Mouse (Mus musculus) gastrocnemius, postnatal 36 days (tissue): ENCODE results near the gene Scgb1c1. TPM values are rescaled to one million over a fixed set of nuclear protein-coding genes. Genes with fewer than 3 reads are reported as not detected.
"Not testable (repeated sequence)": the region's sequence is repeated elsewhere in the genome, so short reads cannot be mapped to it uniquely, and the experiment has no call there.

Experiments
- DNase-seq, 2 experiments: peaks; one replicate each; pipeline ENCODE4 v3.0.0; 2022
- intact Hi-C: fragments of 180-260 bp; cut with DNase I; formaldehyde crosslinking; loops from one replicate; pipeline ENCODE4 v1.15.1; 2025
- total RNA-seq, 2 experiments: library from RNA; stranded (reverse); gene quantifications; 2 replicates each; pipeline ENCODE4 v1.2.3; 2021

The Scgb1c1 gene
- total RNA-seq, 2 experiments from 2014 or later: not detected

- intact Hi-C loops: no loop called here
- DNase-seq: no peak
These were observed 28.9 kb downstream of the Scgb1c1 start for GRCm38 (mm10) chr7:140874224-140874623.

GRCm38 (mm10) chr7:140877364-140877763 lies 32.0 kb downstream of the Scgb1c1 start:
- intact Hi-C loops: no loop called here
- no peak for DNase-seq

- no peak for DNase-seq
- intact Hi-C loops: no loop called here
These were observed 34.0 kb downstream of the Scgb1c1 start for GRCm38 (mm10) chr7:140879355-140879754.

GRCm38 (mm10) chr7:140880419-140880818 lies 35.1 kb downstream of the Scgb1c1 start:
- intact Hi-C loops: loop anchor here (2.0 kb wide), 1 partner anchor 24 kb away; the partner anchor contains the start of genes Bet1l, Gm45785 and Ric8a
- no peak for DNase-seq

GRCm38 (mm10) chr7:140880865-140881515 lies 35.6 kb downstream of the Scgb1c1 start:
- intact Hi-C loops: loop anchor here (2.0 kb wide), 1 partner anchor 24 kb away; the partner anchor contains the start of genes Bet1l, Gm45785 and Ric8a
- DNase-seq: no peak

- intact Hi-C loops: loop anchor here (2.0 kb wide), 1 partner anchor 25 kb away; the partner anchor contains the start of genes Bet1l, Gm45785 and Ric8a
- peak; percentile 88 to 91 for DNase-seq
These were observed 36.5 kb downstream of the Scgb1c1 start, which contains the start of the genes Psmd13 and Sirt3 for GRCm38 (mm10) chr7:140881696-140882468. Gene Psmd13, plus strand, starts transcription at chr7:140881968. Gene Sirt3, minus strand, starts transcription at chr7:140882309.

GRCm38 (mm10) chr7:140882469-140882803 lies 37.1 kb downstream of the Scgb1c1 start:
- intact Hi-C loops: no loop called here
- DNase-seq: no peak

GRCm38 (mm10) chr7:140890636-140891035 lies 45.3 kb downstream of the Scgb1c1 start:
- DNase-seq, intact Hi-C loops: not testable (repeated sequence)

- no peak for DNase-seq
- intact Hi-C loops: no loop called here
These were observed 48.7 kb downstream of the Scgb1c1 start for GRCm38 (mm10) chr7:140894031-140894430.

GRCm38 (mm10) chr7:140894611-140895010 lies 49.3 kb downstream of the Scgb1c1 start:
- no peak for DNase-seq
- intact Hi-C loops: no loop called here

Other genes with a start within 250 kb of the Scgb1c1 start
- not detected for gene Olfr46, start 244.3 kb upstream of the Scgb1c1 start, total RNA-seq
- not detected for gene Olfr61, start 216.6 kb upstream of the Scgb1c1 start, total RNA-seq
- gene Olfr53, start 199.1 kb upstream of the Scgb1c1 start, total RNA-seq: not detected
- gene Olfr539, start 185.6 kb upstream of the Scgb1c1 start, total RNA-seq: not detected
- gene Olfr45, start 163.6 kb upstream of the Scgb1c1 start, total RNA-seq: not detected
- gene Olfr541, start 148.3 kb upstream of the Scgb1c1 start, total RNA-seq: not detected
- gene Cyp2e1, start 81.8 kb upstream of the Scgb1c1 start, total RNA-seq: 10 to 100 TPM; 10.2 to 16.8 TPM
- not detected for gene Syce1, start 57.7 kb upstream of the Scgb1c1 start, total RNA-seq
- gene Zfp941, start 23.4 kb upstream of the Scgb1c1 start, total RNA-seq: under 1 TPM in 1 of 2 experiments, not detected in 1; 0.07 TPM
- gene Urah, start 10.5 kb upstream of the Scgb1c1 start, total RNA-seq: not detected
- not detected for gene Odf3, start 2.3 kb downstream of the Scgb1c1 start, total RNA-seq
- not detected for gene Gm45785, start 10.8 kb downstream of the Scgb1c1 start, total RNA-seq
- 10 to 100 TPM; 12.6 to 14.9 TPM for gene Ric8a, start 11.4 kb downstream of the Scgb1c1 start, total RNA-seq
- 1 to 10 TPM; 5.2 to 7.9 TPM for gene Bet1l, start 12.0 kb downstream of the Scgb1c1 start, total RNA-seq
- 10 to 100 TPM; 78.3 to 78.9 TPM for gene Psmd13, start 36.4 kb downstream of the Scgb1c1 start, total RNA-seq
- gene Sirt3, start 36.8 kb downstream of the Scgb1c1 start, total RNA-seq: 10 to 100 TPM; 26.0 to 26.3 TPM
- gene Cox8b, start 54.9 kb downstream of the Scgb1c1 start, total RNA-seq: 1,000 to 10,000 TPM; 1,837 to 1,924 TPM
- not detected for gene Nlrp6, start 75.4 kb downstream of the Scgb1c1 start, total RNA-seq
- 1 to 10 TPM; 3.6 to 4.6 TPM for gene Pgghg, start 95.8 kb downstream of the Scgb1c1 start, total RNA-seq
- under 1 TPM in 1 of 2 experiments, not detected in 1; 0.35 TPM for gene Ifitm5, start 104.7 kb downstream of the Scgb1c1 start, total RNA-seq
- gene Gm45717, start 110.4 kb downstream of the Scgb1c1 start, total RNA-seq: not detected
- 10 to 100 TPM; 50.9 to 51.8 TPM for gene Ifitm2, start 110.4 kb downstream of the Scgb1c1 start, total RNA-seq
- under 1 TPM in 1 of 2 experiments, not detected in 1; 0.77 TPM for gene Ifitm1, start 121.7 kb downstream of the Scgb1c1 start, total RNA-seq
- 10 to 100 TPM; 30.2 to 45.6 TPM for gene Ifitm3, start 165.2 kb downstream of the Scgb1c1 start, total RNA-seq
- not detected for gene Ifitm6, start 172.4 kb downstream of the Scgb1c1 start, total RNA-seq
- not detected for gene Gm17387, start 183.6 kb downstream of the Scgb1c1 start, total RNA-seq
- gene B4galnt4, start 215.6 kb downstream of the Scgb1c1 start, total RNA-seq: under 1 TPM; 0.20 to 0.22 TPM
- gene Pkp3, start 232.7 kb downstream of the Scgb1c1 start, total RNA-seq: under 1 TPM in 1 of 2 experiments, not detected in 1; 0.12 TPM